8 mouse cellular contexts compared by ENCODE assay signal in genomic region chr11:68871748-68872147, GRCm38 (mm10). TPM values are rescaled to one million over a fixed set of nuclear protein-coding genes. Genes with fewer than 3 reads are reported as not detected.
A peak's percentile ranks its signal among the peaks of the same experiment; 100 is the strongest.
DNase-seq lines count a peak whose midpoint lies in the region; ATAC-seq and TF ChIP-seq lines count a peak whose summit lies in the region.

TSS of gene Ndel1 (minus strand) at chr11:68871858.

- no peak within 1 kb of the TSS for H3K4me2 ChIP-seq in heart, embryonic 16.5 days (ENCODE audit: low read depth, low read length)

- TF ChIP-seq POLR2A in lung, adult 2 months (IDR thresholded peaks at IDR 0.05; ENCODE audit: borderline replicate concordance, extremely low read depth, low read depth, low read length): peak; percentile 11; the same call in 1 of the 2 replicates

- H3K27ac ChIP-seq in heart, embryonic 16.5 days (ENCODE audit: low read length): no peak within 1 kb of the TSS

- no peaks in the 10 kb centered on the region for H3K9me3 ChIP-seq in heart, embryonic 16.5 days (replicated peaks; ENCODE audit: control insufficient read depth, low read length)

- 37% methylated on average over 6 of the region's 6 CpGs for WGBS in heart, embryonic 16.5 days
- 13% methylated on average over 6 of the region's 6 CpGs for WGBS in lung, adult 2 months

- H3K9ac ChIP-seq in heart, embryonic 16.5 days (ENCODE audit: low read length): peak within 1 kb of the TSS; percentile 21; the same call in 1 of the 2 replicates

- DNase-seq in thymus, postnatal 14 days: peak; percentile 13
- DNase-seq in thymus, postnatal 10 days (ENCODE audit: low spot score in 2 of 2): no peak
- DNase-seq in kidney, postnatal 25 days: peak; percentile 68 to 85
- DNase-seq in lung, adult 2 months: peak; percentile 72
- peak; percentile 66 for DNase-seq in skeletal muscle tissue, adult 2 months (ENCODE audit: low read depth, low spot score)
- DNase-seq in B cell, adult 2 months: no peak

- H3K27me3 ChIP-seq in heart, embryonic 16.5 days (ENCODE audit: control insufficient read depth, insufficient read depth, low read length): no peaks in the 10 kb centered on the region

- H3K4me3 ChIP-seq in heart, embryonic 16.5 days (ENCODE audit: low read length): no peak within 1 kb of the TSS
- no peak within 1 kb of the TSS for H3K4me3 ChIP-seq in lung, adult 2 months (replicated peaks; ENCODE audit: extremely low read depth, low read depth, low read length)

- H3K4me1 ChIP-seq in heart, embryonic 16.5 days (ENCODE audit: control insufficient read depth, insufficient read depth, low read length): peaks cover 3% of the 10 kb centered on the region; the same call in 1 of the 2 replicates
- H3K4me1 ChIP-seq in lung, adult 2 months (ENCODE audit: control insufficient read depth, insufficient read depth, low read length): peaks cover 20% of the 10 kb centered on the region

- no peaks in the 10 kb centered on the region for H3K36me3 ChIP-seq in heart, embryonic 16.5 days (ENCODE audit: control insufficient read depth, insufficient read depth)

- no peak for ATAC-seq in erythroid progenitor cell, adult 5-6 weeks (replicated peaks; ENCODE audit: low FRiP score, poor library complexity, severe bottlenecking)
- ATAC-seq in heart, embryonic 16.5 days (replicated peaks; ENCODE audit: extremely low read depth, insufficient read depth, low FRiP score): peak; percentile 45

- no peak for TF ChIP-seq CTCF in lung, adult 2 months (IDR thresholded peaks at IDR 0.05; ENCODE audit: insufficient read depth, low read length)

RNA-seq across cellular contexts. Expression of gene Ndel1, which starts in this region (rescaled TPM):
- total RNA-seq in erythroid progenitor cell, adult 5-6 weeks (2015; ENCODE audit: low replicate concordance): 21.6 and 40.7 TPM in 2 replicates
- 60.1 and 74.4 TPM in 2 replicates for total RNA-seq in erythroid progenitor cell, adult 5-6 weeks (2017; ENCODE audit: low replicate concordance)
- 75.4 and 79.4 TPM in 2 replicates for polyA plus RNA-seq in heart, embryonic 16.5 days (2015; fragmentation: Nextera tagmentation; extraction: Ambion mirVana)
- polyA plus RNA-seq in lung, adult 2 months (2012; rRNA removed): 74.3 and 75.3 TPM in 2 replicates

Comparison
In these comparisons a context has a peak if more than half of its experiments do, and no peak if none do; other contexts are left out.
1. DNase-seq: peak in thymus, postnatal 14 days (single experiment), kidney, postnatal 25 days (2 of 2), lung, adult 2 months (single experiment) and skeletal muscle tissue, adult 2 months (single experiment); none in thymus, postnatal 10 days (0 of 2) and B cell, adult 2 months (0 of 2).